34 mouse cellular contexts compared by ENCODE assay signal in the genomic region with DNA sequence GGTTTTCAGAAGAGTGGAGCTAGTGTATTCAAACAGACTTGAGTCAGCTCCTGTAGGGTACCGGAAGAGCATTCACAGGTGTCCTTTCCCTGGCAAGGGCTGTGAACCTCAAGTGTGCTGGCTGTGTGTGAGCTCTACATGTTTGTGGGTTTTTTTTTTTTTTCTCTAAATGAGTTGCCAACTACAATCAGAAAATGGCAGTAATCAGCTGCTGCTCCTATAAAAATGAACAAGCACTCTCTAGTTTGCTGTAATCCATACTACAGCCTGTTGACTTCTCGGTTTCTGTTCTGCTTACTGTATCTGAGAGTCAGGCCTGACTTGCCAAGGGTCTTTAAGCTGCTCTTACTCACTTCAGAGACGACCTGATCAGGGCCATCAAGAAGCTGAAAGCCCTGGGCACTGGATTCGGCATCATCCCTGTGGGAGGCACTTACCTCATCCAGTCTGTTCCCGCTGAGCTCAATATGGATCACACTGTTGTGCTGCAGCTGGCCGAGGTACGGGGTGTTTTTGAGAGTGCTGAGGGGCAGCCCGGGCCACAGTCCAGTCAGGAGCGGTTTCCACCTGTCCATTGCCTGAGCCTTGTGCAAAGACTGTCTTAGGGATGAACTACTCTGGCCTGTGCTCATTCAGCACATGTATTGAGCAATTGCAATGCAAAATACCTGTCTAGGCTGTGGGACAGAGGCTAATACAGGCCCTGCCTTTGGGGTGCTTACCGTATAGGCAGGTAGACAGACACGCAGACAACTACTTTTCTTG. TPM values are rescaled to one million over a fixed set of nuclear protein-coding genes. Genes with fewer than 3 reads are reported as not detected.
DNase-seq lines count a peak whose midpoint lies in the region; ATAC-seq and TF ChIP-seq lines count a peak whose summit lies in the region.
"Had no signal": no experiment of that assay in that cellular context is flagged by ENCODE, and none has a peak within 500 bp of the region (broad histone marks: within the 10 kb centered on the region; RNA-seq: fewer than 3 reads in every experiment).

No protein-coding gene starts in this region.

- peaks cover 2% of the 10 kb centered on the region; the same call in 1 of the 2 replicates for H3K4me1 ChIP-seq in liver, postnatal 0 days (ENCODE audit: insufficient read depth)
- H3K4me1 ChIP-seq in MEL (ENCODE audit: control insufficient read depth in 1 of 2, insufficient read depth in 2 of 2, low read length in 2 of 2), result peaks cover 5 to 9% of the 10 kb centered on the region in 2 experiments; a peak in 3 of 4 replicates
- no peaks in the 10 kb centered on the region for H3K4me1 ChIP-seq in forebrain, postnatal 0 days (ENCODE audit: insufficient read depth)
- H3K4me1 ChIP-seq: forebrain, embryonic 10.5 days; forebrain, embryonic 13.5 days; hindbrain, embryonic 12.5 days; hindbrain, embryonic 15.5 days had no signal

- TF ChIP-seq CTCF in liver, postnatal 0 days (IDR thresholded peaks at IDR 0.05; ENCODE audit: low read depth), result no peak
- TF ChIP-seq CTCF in MEL (IDR thresholded peaks at IDR 0.05 in 2 of 3, conservative IDR thresholded peaks at IDR 0.05 in 1 of 3; ENCODE audit: control insufficient read depth in 1 of 3, insufficient read depth in 1 of 3, low read depth in 2 of 3, low read length in 3 of 3, poor library complexity in 1 of 3, severe bottlenecking in 1 of 3), result no peak
- TF ChIP-seq CTCF in forebrain, postnatal 0 days (IDR thresholded peaks at IDR 0.05; ENCODE audit: low read depth), result no peak

- no peak for DNase-seq in liver, postnatal 0 days
- DNase-seq in liver, result no peak
- peak; percentile 14 for DNase-seq in CD4-positive helper T cell, adult 2 months (ENCODE audit: low read depth, low spot score)
- DNase-seq in MEL (ENCODE audit: low read depth, low spot score), result no peak
- no peak for DNase-seq in left cerebral cortex, postnatal 25 days (ENCODE audit: low spot score in 2 of 2)
- DNase-seq in forebrain, postnatal 0 days, result no peak
- no peak for DNase-seq in embryo, embryonic 10 days (ENCODE audit: low spot score)
- DNase-seq: adrenal gland, adult 2 months; adrenal gland, postnatal 14 days; cerebellum, adult 11 months; cerebellum, adult 2 months; cerebellum, adult 9-11 months; cerebellum, postnatal 25 days; gastrocnemius, adult 2 months; gastrocnemius, postnatal 14 days; heart, adult 11 months had no signal

- ATAC-seq in liver, postnatal 0 days, result peak; percentile 69
- no peak for ATAC-seq in forebrain, postnatal 0 days
- ATAC-seq: forebrain, embryonic 13.5 days; forebrain, embryonic 16.5 days; Patski had no signal

- peaks cover 55% of the 10 kb centered on the region for H3K36me3 ChIP-seq in liver, postnatal 0 days (replicated peaks; ENCODE audit: insufficient read depth, low read length)
- H3K36me3 ChIP-seq in MEL (ENCODE audit: control insufficient read depth in 1 of 2, insufficient read depth in 2 of 2, low read length in 2 of 2), result peaks cover 18 to 19% of the 10 kb centered on the region in 2 experiments
- H3K36me3 ChIP-seq in forebrain, postnatal 0 days (ENCODE audit: insufficient read depth), result peaks cover 50% of the 10 kb centered on the region

- no peak overlapping the region for H3K4me3 ChIP-seq in liver, postnatal 0 days (ENCODE audit: low read depth, low read length)
- H3K4me3 ChIP-seq in MEL (ENCODE audit: control insufficient read depth in 1 of 2, insufficient read depth in 1 of 2, low read depth in 2 of 2, low read length in 2 of 2), result no peak overlapping the region
- no peak overlapping the region for H3K4me3 ChIP-seq in forebrain, postnatal 0 days (ENCODE audit: low read depth, low read length)
- H3K4me3 ChIP-seq: forebrain, embryonic 10.5 days; forebrain, embryonic 13.5 days; gastrocnemius, adult 2 months; hindbrain, embryonic 12.5 days; hindbrain, embryonic 15.5 days had no signal

- TF ChIP-seq RAD21 in MEL (IDR thresholded peaks at IDR 0.05; ENCODE audit: low read depth, low read length), result no peak

- no peaks in the 10 kb centered on the region for H3K79me2 ChIP-seq in MEL (ENCODE audit: control insufficient read depth, insufficient read depth, low read length, poor library complexity)

- TF ChIP-seq EP300 in liver, postnatal 0 days (IDR thresholded peaks at IDR 0.05; ENCODE audit: low read depth), result no peak
- TF ChIP-seq EP300 in MEL (IDR thresholded peaks at IDR 0.05; ENCODE audit: low read depth in 1 of 2, low read length in 2 of 2), result no peak

- no peak overlapping the region for H3K4me2 ChIP-seq in liver, postnatal 0 days (ENCODE audit: low read depth, low read length)
- H3K4me2 ChIP-seq in forebrain, postnatal 0 days (ENCODE audit: low read depth), result no peak overlapping the region
- H3K4me2 ChIP-seq: forebrain, embryonic 13.5 days; heart, embryonic 11.5 days; hindbrain, embryonic 12.5 days; hindbrain, embryonic 15.5 days had no signal

- H3K9ac ChIP-seq in liver, postnatal 0 days (replicated peaks), result no peak overlapping the region
- H3K9ac ChIP-seq in MEL (ENCODE audit: control insufficient read depth, low read depth, low read length, poor library complexity, severe bottlenecking), result no peak overlapping the region
- no peak overlapping the region for H3K9ac ChIP-seq in forebrain, postnatal 0 days
- H3K9ac ChIP-seq: forebrain, embryonic 13.5 days; hindbrain, embryonic 12.5 days; hindbrain, embryonic 15.5 days had no signal

- TF ChIP-seq POLR2A in MEL (IDR thresholded peaks at IDR 0.05; ENCODE audit: control insufficient read depth in 1 of 2, insufficient read depth in 1 of 2, low read depth in 1 of 2, low read length in 2 of 2, poor library complexity in 1 of 2), result no peak

- H3K27me3 ChIP-seq in liver, postnatal 0 days (ENCODE audit: insufficient read depth, low read length), result no peaks in the 10 kb centered on the region
- H3K27me3 ChIP-seq in MEL (ENCODE audit: control insufficient read depth in 1 of 2, insufficient read depth in 2 of 2, low read length in 2 of 2), result no peaks in the 10 kb centered on the region
- no peaks in the 10 kb centered on the region for H3K27me3 ChIP-seq in forebrain, postnatal 0 days (ENCODE audit: insufficient read depth, low read length)
- H3K27me3 ChIP-seq: forebrain, embryonic 13.5 days; hindbrain, embryonic 12.5 days; hindbrain, embryonic 15.5 days; Patski had no signal

- intact Hi-C loops in left cerebral cortex, postnatal 25 days (cut with DNase I), result no loop called here

- 85% methylated on average over 11 of the region's 11 CpGs for WGBS in liver, postnatal 0 days (ENCODE audit: insufficient replicate concordance)
- 89% methylated on average over 11 of the region's 11 CpGs for WGBS in forebrain, postnatal 0 days

- H3K27ac ChIP-seq in liver, postnatal 0 days (ENCODE audit: low read depth), result no peak overlapping the region
- no peak overlapping the region for H3K27ac ChIP-seq in MEL (ENCODE audit: control insufficient read depth, low read depth, low read length)
- H3K27ac ChIP-seq in forebrain, postnatal 0 days (ENCODE audit: low read depth, low read length), result no peak overlapping the region
- H3K27ac ChIP-seq: forebrain, embryonic 10.5 days; forebrain, embryonic 13.5 days; gastrocnemius, adult 2 months; hindbrain, embryonic 12.5 days; hindbrain, embryonic 15.5 days had no signal

- H3K9me3 ChIP-seq in liver, postnatal 0 days (ENCODE audit: low read length), result no peaks in the 10 kb centered on the region
- H3K9me3 ChIP-seq in MEL (replicated peaks; ENCODE audit: insufficient read depth, low read length), result no peaks in the 10 kb centered on the region
- H3K9me3 ChIP-seq in forebrain, postnatal 0 days (ENCODE audit: low read length), result no peaks in the 10 kb centered on the region
- H3K9me3 ChIP-seq: forebrain, embryonic 10.5 days; forebrain, embryonic 13.5 days; hindbrain, embryonic 12.5 days; hindbrain, embryonic 15.5 days had no signal

RNA-seq across cellular contexts. Expression of gene Snf8, which starts 10.3 kb away (rescaled TPM):
- polyA plus RNA-seq in liver, postnatal 0 days (2015; fragmentation: Nextera tagmentation; extraction: Ambion mirVana), result 46.9 and 47.5 TPM in 2 replicates
- total RNA-seq in MEL (2012; rRNA removed), result 135 and 137 TPM in 2 replicates
- 100 to 1,000 TPM in 1 of 2 experiments, not detected in 1; 183 TPM for polyA plus RNA-seq in MEL (2012; ENCODE audit: insufficient read depth in 1 of 2, insufficient read length in 2 of 2, low read depth in 1 of 2, low replicate concordance in 2 of 2, missing spikeins in 1 of 2)
- 10 to 100 TPM; 95.0 to 97.4 TPM for total RNA-seq in left cerebral cortex, postnatal 25 days (2021)
- 36.5 and 36.7 TPM in 2 replicates for total RNA-seq in forebrain, postnatal 0 days (2014; rRNA removed)
- 112 and 120 TPM in 2 replicates for polyA plus RNA-seq in forebrain, postnatal 0 days (2015; fragmentation: Nextera tagmentation; extraction: Ambion mirVana)

RNA-seq across cellular contexts. Expression of gene Ube2z, which starts 20.2 kb away (rescaled TPM):
- polyA plus RNA-seq in liver, postnatal 0 days (2015; fragmentation: Nextera tagmentation; extraction: Ambion mirVana), result 11.5 and 12.3 TPM in 2 replicates
- 55.3 and 56.8 TPM in 2 replicates for total RNA-seq in MEL (2012; rRNA removed)
- polyA plus RNA-seq in MEL (2012; ENCODE audit: insufficient read depth in 1 of 2, insufficient read length in 2 of 2, low read depth in 1 of 2, low replicate concordance in 2 of 2, missing spikeins in 1 of 2), result 10 to 100 TPM in 1 of 2 experiments, not detected in 1; 58.5 TPM
- 10 to 100 TPM; 54.9 to 58.7 TPM for total RNA-seq in left cerebral cortex, postnatal 25 days (2021)
- 54.9 and 56.2 TPM in 2 replicates for total RNA-seq in forebrain, postnatal 0 days (2014; rRNA removed)
- 29.4 and 35.4 TPM in 2 replicates for polyA plus RNA-seq in forebrain, postnatal 0 days (2015; fragmentation: Nextera tagmentation; extraction: Ambion mirVana)

RNA-seq across cellular contexts. Expression of gene Gip, which starts 20.6 kb away (rescaled TPM):
- polyA plus RNA-seq in liver, postnatal 0 days (2015; fragmentation: Nextera tagmentation; extraction: Ambion mirVana), result not detected in 2 replicates
- total RNA-seq in MEL (2012; rRNA removed), result 3.8 and 5.0 TPM in 2 replicates
- polyA plus RNA-seq in MEL (2012; ENCODE audit: insufficient read depth in 1 of 2, insufficient read length in 2 of 2, low read depth in 1 of 2, low replicate concordance in 2 of 2, missing spikeins in 1 of 2), result 1 to 10 TPM in 1 of 2 experiments, not detected in 1; 7.0 TPM
- total RNA-seq in left cerebral cortex, postnatal 25 days (2021), result not detected
- total RNA-seq in forebrain, postnatal 0 days (2014; rRNA removed), result not detected in 2 replicates
- not detected in 2 replicates for polyA plus RNA-seq in forebrain, postnatal 0 days (2015; fragmentation: Nextera tagmentation; extraction: Ambion mirVana)
- total RNA-seq: adrenal gland, adult 2 months; adrenal gland, postnatal 14 days; adrenal gland, postnatal 4 days; gastrocnemius, adult 2 months; gastrocnemius, postnatal 14 days; gastrocnemius, postnatal 4 days; heart, adult 8-10 months; heart, postnatal 25 days; hematopoietic stem cell, adult 5-6 weeks had no signal
- polyA plus RNA-seq: adrenal gland, adult 2 months; C2C12; cerebellum, adult 2 months; cortical plate, adult 2 months; embryonic facial prominence, embryonic 14.5 days; forebrain, embryonic 13.5 days; forebrain, embryonic 16.5 days; frontal cortex, adult 2 months; heart, embryonic 11.5 days; heart, embryonic 14.5 days; heart, postnatal 0 days; hindbrain, embryonic 12.5 days; hindbrain, embryonic 15.5 days; Patski had no signal

RNA-seq across cellular contexts. Expression of gene Atp5g1, which starts 30.5 kb away (rescaled TPM):
- polyA plus RNA-seq in liver, postnatal 0 days (2015; fragmentation: Nextera tagmentation; extraction: Ambion mirVana), result 781 and 849 TPM in 2 replicates
- 1,306 and 1,519 TPM in 2 replicates for total RNA-seq in MEL (2012; rRNA removed)
- polyA plus RNA-seq in MEL (2012; ENCODE audit: insufficient read depth in 1 of 2, insufficient read length in 2 of 2, low read depth in 1 of 2, low replicate concordance in 2 of 2, missing spikeins in 1 of 2), result 1,000 to 10,000 TPM in 1 of 2 experiments, not detected in 1; 1,694 TPM
- 100 to 1,000 TPM; 435 to 483 TPM for total RNA-seq in left cerebral cortex, postnatal 25 days (2021)
- total RNA-seq in forebrain, postnatal 0 days (2014; rRNA removed), result 348 and 355 TPM in 2 replicates
- polyA plus RNA-seq in forebrain, postnatal 0 days (2015; fragmentation: Nextera tagmentation; extraction: Ambion mirVana), result 925 and 1,026 TPM in 2 replicates

RNA-seq across cellular contexts. Expression of gene Igf2bp1, which starts 39.2 kb away (rescaled TPM):
- polyA plus RNA-seq in liver, postnatal 0 days (2015; fragmentation: Nextera tagmentation; extraction: Ambion mirVana), result 1.6 and 2.8 TPM in 2 replicates
- total RNA-seq in MEL (2012; rRNA removed), result 0.03 and 0.15 TPM in 2 replicates
- polyA plus RNA-seq in MEL (2012; ENCODE audit: insufficient read depth in 1 of 2, insufficient read length in 2 of 2, low read depth in 1 of 2, low replicate concordance in 2 of 2, missing spikeins in 1 of 2), result not detected
- under 1 TPM; 0.18 to 0.34 TPM for total RNA-seq in left cerebral cortex, postnatal 25 days (2021)
- total RNA-seq in forebrain, postnatal 0 days (2014; rRNA removed), result 3.0 and 3.3 TPM in 2 replicates
- polyA plus RNA-seq in forebrain, postnatal 0 days (2015; fragmentation: Nextera tagmentation; extraction: Ambion mirVana), result 1.8 and 2.5 TPM in 2 replicates
- total RNA-seq: gastrocnemius, adult 2 months; hematopoietic stem cell, adult 5-6 weeks had no signal
- polyA plus RNA-seq: cerebellum, adult 2 months had no signal
